Mouse (Mus musculus) myocyte (in vitro differentiated cells): ENCODE data around the gene Cox4i2. TPM values are rescaled to one million over a fixed set of nuclear protein-coding genes. Genes with fewer than 3 reads are reported as not detected.

ENCODE experiments used
- H3K27me3 ChIP-seq: one replicate; pipeline ENCODE4 v1.6.1; 2011; ENCODE audit not compliant: control insufficient read depth, insufficient read depth, insufficient read length
- H3K36me3 ChIP-seq: one replicate; pipeline ENCODE4 v1.6.1; 2011; ENCODE audit not compliant: control insufficient read depth, insufficient read depth
- H3K4me2 ChIP-seq: one replicate; pipeline ENCODE4 v1.6.1; 2011; ENCODE audit warnings: low read depth, control low read depth
- H3K4me3 ChIP-seq: one replicate; pipeline ENCODE4 v1.5.1; 2011; ENCODE audit warnings: mild to moderate bottlenecking, control low read depth, moderate library complexity
- H3K79me2 ChIP-seq: one replicate; pipeline ENCODE4 v1.6.1; 2011; ENCODE audit not compliant: control insufficient read depth, insufficient read depth
- H3ac ChIP-seq: one replicate; pipeline ENCODE4 v1.6.1; 2011; ENCODE audit not compliant: control insufficient read depth, insufficient read length
- CEBPB ChIP-seq: IDR thresholded peaks from 2 replicates; pipeline ENCODE4 v1.6.1; 2011; ENCODE audit warnings: mild to moderate bottlenecking, moderate library complexity; ENCODE audit not compliant: poor library complexity, insufficient read depth, severe bottlenecking
- E2F4 ChIP-seq: IDR thresholded peaks from one replicate; pipeline ENCODE4 v1.6.1; 2011; ENCODE audit warnings: mild to moderate bottlenecking, control low read depth, moderate library complexity; ENCODE audit not compliant: insufficient read depth
- MAX ChIP-seq: IDR thresholded peaks from one replicate; pipeline ENCODE4 v1.6.1; 2011; ENCODE audit warnings: low read depth, mild to moderate bottlenecking, control low read depth
- MYOD1 ChIP-seq, 3 experiments: IDR thresholded peaks; one replicate each; pipeline ENCODE4 v1.6.1; 2011; ENCODE audit warnings: control low read depth in 2 of 3, low read depth in 2 of 3, mild to moderate bottlenecking in 2 of 3, moderate library complexity in 1 of 3; ENCODE audit not compliant: insufficient read length in 2 of 3, control insufficient read depth in 1 of 3
- MYOG ChIP-seq, 3 experiments: IDR thresholded peaks; one replicate each; pipeline ENCODE4 v1.6.1; 2011; ENCODE audit warnings: control low read depth in 2 of 3, low read depth in 2 of 3, mild to moderate bottlenecking in 2 of 3; ENCODE audit not compliant: insufficient read length in 2 of 3, control insufficient read depth in 1 of 3, insufficient read depth in 1 of 3
- POLR2A ChIP-seq: IDR thresholded peaks from one replicate; pipeline ENCODE4 v1.6.1; 2011; ENCODE audit warnings: low read depth, mild to moderate bottlenecking, control low read depth, moderate library complexity; ENCODE audit not compliant: insufficient read length
- POLR2AphosphoS2 ChIP-seq: IDR thresholded peaks from one replicate; pipeline ENCODE4 v1.6.1; 2011; ENCODE audit warnings: low read depth, control low read depth; ENCODE audit not compliant: insufficient read length
- REST ChIP-seq: IDR thresholded peaks from one replicate; pipeline ENCODE4 v1.6.1; 2011; ENCODE audit warnings: mild to moderate bottlenecking, control low read depth, moderate library complexity; ENCODE audit not compliant: insufficient read depth, insufficient read length
- SRF ChIP-seq: IDR thresholded peaks from one replicate; pipeline ENCODE4 v1.6.1; 2011; ENCODE audit warnings: low read depth; ENCODE audit not compliant: control insufficient read depth, insufficient read length
- TCF12 ChIP-seq: IDR thresholded peaks from one replicate; pipeline ENCODE4 v1.6.1; 2011; ENCODE audit warnings: mild to moderate bottlenecking, control low read depth; ENCODE audit not compliant: poor library complexity, insufficient read depth, severe bottlenecking
- TCF3 ChIP-seq: IDR thresholded peaks from one replicate; pipeline ENCODE4 v1.6.1; 2011; ENCODE audit warnings: low read depth, control low read depth; ENCODE audit not compliant: insufficient read length
- USF1 ChIP-seq: IDR thresholded peaks from one replicate; pipeline ENCODE4 v1.6.1; 2011; ENCODE audit warnings: low read depth, mild to moderate bottlenecking, control low read depth, moderate library complexity
- polyA plus RNA-seq: library from polyadenylated mRNA; unstranded; fragments of >200 nt; fragmentation: generic; extraction: Trizol; gene quantifications from one replicate; pipeline ENCODE4 v1.2.1, GENCODE M21; 2012; ENCODE audit warnings: missing spikeins

Gene Cox4i2
- polyA plus RNA-seq, 1 experiment = not detected

DNA sequence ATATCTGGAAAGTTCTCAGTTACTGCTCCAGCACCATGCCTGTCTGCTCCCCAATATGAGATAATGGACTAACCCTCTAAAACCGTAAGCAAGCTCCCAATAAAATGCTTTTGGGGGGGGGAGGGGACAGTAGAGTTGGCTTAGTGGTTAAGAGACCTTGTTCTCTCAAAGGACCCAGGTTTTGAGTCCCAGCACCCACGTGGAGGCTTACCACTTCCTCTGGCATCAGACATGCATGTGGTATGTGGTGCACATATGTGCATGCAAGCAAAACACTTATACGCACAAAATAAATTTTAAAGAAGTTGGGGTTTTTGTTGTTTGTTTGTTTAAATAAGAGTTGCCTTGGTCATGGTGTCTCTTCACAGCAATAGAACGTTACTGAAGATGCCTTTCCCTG is 21.4 kb downstream of the Cox4i2 start:
- Histone ChIP-seq H3K36me3 (peaks cover 12% of the 10 kb centered on the region), H3K4me2 (no peak overlapping the region), H3ac (no peak overlapping the region), H3K79me2 (no peaks in the 10 kb centered on the region), H3K27me3 (no peaks in the 10 kb centered on the region), H3K4me3 (no peak overlapping the region)
- no peak for TF ChIP-seq USF1
- TF ChIP-seq CEBPB = no peak
- no peak for TF ChIP-seq REST
- no peak for TF ChIP-seq MYOG (IDR thresholded peaks at IDR 0.05; ENCODE audit: control insufficient read depth in 1 of 3, insufficient read depth in 1 of 3, insufficient read length in 2 of 3, low read depth in 2 of 3)
- no peak for TF ChIP-seq SRF
- no peak for TF ChIP-seq TCF12
- no peak for TF ChIP-seq POLR2AphosphoS2
- TF ChIP-seq MAX = no peak
- no peak for TF ChIP-seq E2F4
- TF ChIP-seq TCF3 = no peak
- TF ChIP-seq POLR2A = no peak
- TF ChIP-seq MYOD1 (IDR thresholded peaks at IDR 0.05; ENCODE audit: control insufficient read depth in 1 of 3, insufficient read length in 2 of 3, low read depth in 2 of 3) = no peak

DNA sequence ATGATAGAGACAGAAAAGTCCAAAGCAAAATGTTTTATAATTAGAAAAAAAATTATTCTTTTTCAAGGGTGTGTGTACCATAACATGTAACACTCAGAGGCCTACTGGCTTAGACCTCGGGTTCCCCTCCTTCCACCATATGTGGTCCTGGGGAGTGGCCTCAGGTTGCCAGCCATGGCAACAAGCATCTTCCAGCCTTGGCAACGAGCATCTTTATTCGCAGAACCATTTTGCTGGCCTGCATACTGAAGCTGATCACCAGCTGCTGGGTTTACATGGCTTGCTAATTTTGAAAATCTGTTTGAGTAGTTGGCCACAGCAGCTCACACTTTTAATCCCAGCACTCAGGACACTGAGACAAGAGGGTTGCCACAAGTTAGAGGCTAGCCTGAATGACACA is 22.0 kb downstream of the Cox4i2 start:
- no peaks in the 10 kb centered on the region for H3K79me2 ChIP-seq
- no peak for TF ChIP-seq POLR2AphosphoS2
- TF ChIP-seq MYOG (IDR thresholded peaks at IDR 0.05; ENCODE audit: control insufficient read depth in 1 of 3, insufficient read depth in 1 of 3, insufficient read length in 2 of 3, low read depth in 2 of 3) = no peak
- no peak for TF ChIP-seq USF1
- TF ChIP-seq SRF = no peak
- no peak for TF ChIP-seq TCF3
- TF ChIP-seq POLR2A = no peak
- TF ChIP-seq REST = no peak
- TF ChIP-seq MAX = no peak
- no peak for TF ChIP-seq TCF12
- TF ChIP-seq E2F4 = no peak
- TF ChIP-seq MYOD1 (IDR thresholded peaks at IDR 0.05; ENCODE audit: control insufficient read depth in 1 of 3, insufficient read length in 2 of 3, low read depth in 2 of 3) = no peak
- TF ChIP-seq CEBPB = no peak
- H3K36me3 ChIP-seq = peaks cover 12% of the 10 kb centered on the region
- H3K4me2 ChIP-seq = no peak overlapping the region
- no peak overlapping the region for H3ac ChIP-seq
- H3K4me3 ChIP-seq = no peak overlapping the region
- no peaks in the 10 kb centered on the region for H3K27me3 ChIP-seq

DNA sequence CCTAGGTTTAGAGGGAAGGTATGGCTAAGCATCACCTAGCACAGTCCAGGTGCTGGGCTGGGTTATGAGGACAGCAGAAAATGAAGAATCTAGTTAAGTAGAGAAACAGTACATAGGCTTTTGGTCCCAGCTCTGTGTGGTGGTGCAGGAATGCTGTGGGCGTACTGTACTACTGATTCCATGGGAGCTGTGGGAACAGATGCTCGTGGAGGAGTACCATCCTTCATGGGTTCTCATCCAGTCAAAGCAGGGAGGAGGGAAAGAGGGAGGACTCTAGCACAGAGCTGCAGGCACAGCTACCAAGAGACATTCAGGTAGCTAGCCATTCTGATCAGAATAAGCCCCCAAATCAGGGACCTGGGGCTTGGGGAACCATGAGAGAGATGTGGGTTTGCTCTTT is 22.5 kb downstream of the Cox4i2 start:
- no peaks in the 10 kb centered on the region for H3K27me3 ChIP-seq
- H3K36me3 ChIP-seq = peaks cover 12% of the 10 kb centered on the region
- no peak overlapping the region for H3K4me3 ChIP-seq
- no peak overlapping the region for H3ac ChIP-seq
- no peak overlapping the region for H3K4me2 ChIP-seq
- H3K79me2 ChIP-seq = no peaks in the 10 kb centered on the region
- no peak for TF ChIP-seq MAX
- no peak for TF ChIP-seq TCF12
- no peak for TF ChIP-seq POLR2A
- no peak for TF ChIP-seq POLR2AphosphoS2
- TF ChIP-seq E2F4 = no peak
- TF ChIP-seq TCF3 = no peak
- no peak for TF ChIP-seq REST
- TF ChIP-seq SRF = no peak
- TF ChIP-seq MYOD1 (IDR thresholded peaks at IDR 0.05; ENCODE audit: control insufficient read depth in 1 of 3, insufficient read length in 2 of 3, low read depth in 2 of 3) = no peak
- TF ChIP-seq MYOG (IDR thresholded peaks at IDR 0.05; ENCODE audit: control insufficient read depth in 1 of 3, insufficient read depth in 1 of 3, insufficient read length in 2 of 3, low read depth in 2 of 3) = no peak
- no peak for TF ChIP-seq CEBPB
- TF ChIP-seq USF1 = no peak

DNA sequence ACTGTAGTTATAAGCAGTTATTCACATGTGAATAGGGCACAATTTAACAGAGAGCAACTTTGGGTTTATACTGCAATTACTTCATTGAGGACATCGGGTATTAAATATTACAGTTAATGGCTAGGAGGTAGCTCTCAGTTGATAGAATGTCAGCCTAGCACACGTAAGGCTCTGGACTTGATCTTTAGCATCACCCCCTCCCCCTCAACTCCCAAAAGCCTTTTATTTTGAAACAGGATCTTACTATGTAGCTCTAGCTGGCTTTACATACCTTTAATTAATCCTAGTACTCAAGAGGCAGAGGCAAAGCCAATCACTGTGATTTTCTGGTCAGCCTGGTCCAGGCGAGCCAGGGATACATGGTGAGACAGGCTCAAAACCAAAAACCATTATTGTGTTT is 23.1 kb downstream of the Cox4i2 start:
- H3ac ChIP-seq = no peak overlapping the region
- no peak for TF ChIP-seq POLR2A
- no peak for TF ChIP-seq E2F4
- TF ChIP-seq MAX = no peak
- TF ChIP-seq SRF = no peak
- TF ChIP-seq CEBPB = no peak
- no peak for TF ChIP-seq MYOD1 (IDR thresholded peaks at IDR 0.05; ENCODE audit: control insufficient read depth in 1 of 3, insufficient read length in 2 of 3, low read depth in 2 of 3)
- TF ChIP-seq MYOG (IDR thresholded peaks at IDR 0.05; ENCODE audit: control insufficient read depth in 1 of 3, insufficient read depth in 1 of 3, insufficient read length in 2 of 3, low read depth in 2 of 3) = no peak
- TF ChIP-seq POLR2AphosphoS2 = no peak
- no peak for TF ChIP-seq REST
- TF ChIP-seq TCF3 = no peak
- no peak for TF ChIP-seq USF1
- TF ChIP-seq TCF12 = no peak
- H3K4me2 ChIP-seq = no peak overlapping the region
- no peak overlapping the region for H3K4me3 ChIP-seq
- no peaks in the 10 kb centered on the region for H3K79me2 ChIP-seq
- H3K27me3 ChIP-seq = no peaks in the 10 kb centered on the region
- peaks cover 12% of the 10 kb centered on the region for H3K36me3 ChIP-seq

DNA sequence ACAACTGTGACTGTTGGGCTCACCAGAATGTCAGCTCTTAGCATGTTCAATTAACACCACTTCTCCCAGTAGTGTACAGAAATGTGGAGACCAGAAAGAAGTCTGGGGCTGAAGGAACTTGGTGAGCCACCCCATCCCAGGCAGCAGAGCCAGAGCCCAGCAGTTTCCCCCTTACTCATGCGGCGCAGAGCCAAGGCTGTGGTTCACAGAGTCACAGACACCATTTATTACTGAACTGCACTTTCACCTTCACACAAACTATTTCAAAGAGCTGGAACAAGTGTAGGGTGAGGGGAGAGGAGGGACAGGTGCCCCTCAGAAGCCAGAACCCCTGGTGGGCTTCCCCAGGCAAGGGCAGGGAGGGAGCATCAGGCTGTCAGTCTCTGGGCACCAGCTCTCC is 26.5 kb downstream of the Cox4i2 start:
- H3K4me3 ChIP-seq = no peak overlapping the region
- no peaks in the 10 kb centered on the region for H3K27me3 ChIP-seq
- peaks cover 16% of the 10 kb centered on the region for H3K79me2 ChIP-seq
- no peak overlapping the region for H3K4me2 ChIP-seq
- TF ChIP-seq E2F4 (no peak), MYOG (IDR thresholded peaks at IDR 0.05; ENCODE audit: control insufficient read depth in 1 of 3, insufficient read depth in 1 of 3, insufficient read length in 2 of 3, low read depth in 2 of 3) (no peak), CEBPB (no peak), SRF (no peak), TCF3 (no peak), MYOD1 (IDR thresholded peaks at IDR 0.05; ENCODE audit: control insufficient read depth in 1 of 3, insufficient read length in 2 of 3, low read depth in 2 of 3) (no peak), REST (no peak), MAX (no peak), POLR2A (no peak), TCF12 (no peak), POLR2AphosphoS2 (no peak), USF1 (no peak)
- peaks cover 8% of the 10 kb centered on the region for H3K36me3 ChIP-seq
- no peak overlapping the region for H3ac ChIP-seq
